Mouse (Mus musculus) hindbrain, postnatal 0 days (tissue): ENCODE results near the gene Plxna2. TPM values are rescaled to one million over a fixed set of nuclear protein-coding genes. Genes with fewer than 3 reads are reported as not detected.

Experiments used
- ATAC-seq: fragments of 200-750 bp; cut with Nextera tagmentation; 2 replicates; pipeline ENCODE4 v1.8.0; 2017; ENCODE audit warnings: mild to moderate bottlenecking, moderate TSS enrichment, moderate library complexity
- DNase-seq: peaks from one replicate; pipeline ENCODE4 v3.0.0-alpha.2; 2015; ENCODE audit warnings: low spot score
- H3K27ac ChIP-seq: fragments of 300-500 bp; sonication (generic); 2 replicates; pipeline ENCODE4 v1.5.1; 2014; ENCODE audit warnings: mild to moderate bottlenecking
- H3K27me3 ChIP-seq: fragments of 300-500 bp; sonication (generic); 2 replicates; pipeline ENCODE4 v1.6.1; 2014; ENCODE audit warnings: low read length, mixed read lengths; ENCODE audit not compliant: insufficient read depth
- H3K36me3 ChIP-seq: fragments of 300-500 bp; sonication (generic); 2 replicates; pipeline ENCODE4 v1.6.1; 2014; ENCODE audit warnings: low read length, mixed read lengths; ENCODE audit not compliant: insufficient read depth
- H3K4me1 ChIP-seq: fragments of 300-500 bp; sonication (generic); 2 replicates; pipeline ENCODE4 v1.6.1; 2014; ENCODE audit warnings: antibody characterized with exemption, low read length, mixed read lengths; ENCODE audit not compliant: insufficient read depth
- H3K4me2 ChIP-seq: fragments of 300-500 bp; sonication (generic); 2 replicates; pipeline ENCODE4 v1.6.1; 2014; ENCODE audit warnings: low read depth, mild to moderate bottlenecking, low read length, moderate library complexity, mixed read lengths
- H3K4me3 ChIP-seq: fragments of 300-500 bp; sonication (generic); 2 replicates; pipeline ENCODE4 v1.5.1; 2014; ENCODE audit warnings: low read length
- H3K9ac ChIP-seq: fragments of 300-500 bp; sonication (generic); replicated peaks from 2 replicates; pipeline ENCODE4 v1.6.1; 2014; ENCODE audit warnings: mild to moderate bottlenecking, low read length, moderate library complexity, mixed read lengths
- H3K9me3 ChIP-seq: fragments of 300-500 bp; sonication (generic); 2 replicates; pipeline ENCODE4 v1.6.1; 2016; ENCODE audit warnings: low read length, mixed read lengths
- CTCF ChIP-seq: IDR thresholded peaks from 2 replicates; pipeline ENCODE4 v1.5.1; 2016; ENCODE audit warnings: antibody characterized with exemption, control low read depth, low read depth
- WGBS: fragments of 180-500 bp; shearing (Covaris S2); extraction: QIAGEN DNeasy Blood & Tissue Kit; methylation state at CpG from one replicate; pipeline ENCODE4 v1.1.7; 2014; 5-methylcytosine and 5-hydroxymethylcytosine counted together
- polyA plus RNA-seq: library from polyadenylated mRNA; unstranded; fragments of >200 nt; fragmentation: Nextera tagmentation; extraction: Ambion mirVana; gene quantifications from 2 replicates; pipeline ENCODE4 v1.2.1, GENCODE M21; 2015
- total RNA-seq: library from RNA; depleted of rRNA; stranded (reverse); fragments of >200 nt; gene quantifications from 2 replicates; pipeline ENCODE4 v1.2.3, GENCODE M21; 2014

Gene Plxna2
- total and polyA plus RNA-seq, 2 experiments from 2014 or later, result 11.7 to 48.2 TPM

GRCm38 (mm10) chr1:194622677-194623076 lies 4.7 kb downstream of the Plxna2 start:
- Histone ChIP-seq H3K9me3 (no peaks in the 10 kb centered on the region), H3K4me2 (peak overlapping the region; percentile 93), H3K4me1 (peaks cover 28% of the 10 kb centered on the region), H3K27me3 (no peaks in the 10 kb centered on the region), H3K36me3 (no peaks in the 10 kb centered on the region), H3K9ac (peak overlapping the region; percentile 79), H3K27ac (no peak overlapping the region; the same call in 1 of the 2 replicates), H3K4me3 (peak overlapping the region; percentile 91)
- TF ChIP-seq CTCF, result no peak
- ATAC-seq, result no peak
- WGBS, result 11% methylated on average over 2 of the region's 2 CpGs
- DNase-seq, result no peak

GRCm38 (mm10) chr1:194623641-194624040 lies 5.6 kb downstream of the Plxna2 start:
- H3K27ac ChIP-seq, result no peak overlapping the region
- peak overlapping the region; percentile 91 for H3K4me3 ChIP-seq
- H3K27me3 ChIP-seq, result no peaks in the 10 kb centered on the region
- no peak for TF ChIP-seq CTCF
- 0 out of 2 replicates have a peak overlapping the region, but pooled peaks have one; percentile 13 for H3K9ac ChIP-seq
- peak overlapping the region; percentile 93 for H3K4me2 ChIP-seq
- no peaks in the 10 kb centered on the region for H3K36me3 ChIP-seq
- peaks cover 28% of the 10 kb centered on the region for H3K4me1 ChIP-seq
- no peaks in the 10 kb centered on the region for H3K9me3 ChIP-seq
- 65% methylated on average over 3 of the region's 3 CpGs for whole genome bisulfite sequencing
- DNase-seq (no peak), ATAC-seq (no peak)

GRCm38 (mm10) chr1:194624411-194624810 lies 6.4 kb downstream of the Plxna2 start:
- Histone ChIP-seq H3K27me3 (no peaks in the 10 kb centered on the region), H3K9ac (no peak overlapping the region), H3K4me1 (peaks cover 33% of the 10 kb centered on the region), H3K4me2 (peak overlapping the region; percentile 93), H3K36me3 (no peaks in the 10 kb centered on the region), H3K27ac (0 out of 2 replicates have a peak overlapping the region, but pooled peaks have one; percentile 29), H3K9me3 (no peaks in the 10 kb centered on the region), H3K4me3 (peak overlapping the region; percentile 91)
- DNase-seq, result peak; percentile 77
- WGBS, result 41% methylated on average over 2 of the region's 2 CpGs
- peak; percentile 67 for TF ChIP-seq CTCF
- ATAC-seq, result no peak

- TF ChIP-seq CTCF, result no peak
- peak overlapping the region; percentile 91 for H3K4me3 ChIP-seq
- ATAC-seq, result no peak
- H3K4me2 ChIP-seq, result peak overlapping the region; percentile 93
- no peak overlapping the region for H3K27ac ChIP-seq
- no peaks in the 10 kb centered on the region for H3K9me3 ChIP-seq
- peak; percentile 53 for DNase-seq
- no peaks in the 10 kb centered on the region for H3K27me3 ChIP-seq
- H3K4me1 ChIP-seq, result peaks cover 36% of the 10 kb centered on the region
- WGBS, result 19% methylated on average over 4 of the region's 4 CpGs
- no peaks in the 10 kb centered on the region for H3K36me3 ChIP-seq
- H3K9ac ChIP-seq, result no peak overlapping the region
These were observed 7.0 kb downstream of the Plxna2 start for GRCm38 (mm10) chr1:194624973-194625372.

- peaks cover 42% of the 10 kb centered on the region for H3K4me1 ChIP-seq
- no peak overlapping the region for H3K9ac ChIP-seq
- no peak for TF ChIP-seq CTCF
- no peak overlapping the region for H3K4me3 ChIP-seq
- H3K9me3 ChIP-seq, result no peaks in the 10 kb centered on the region
- ATAC-seq, result no peak
- H3K4me2 ChIP-seq, result peak overlapping the region; percentile 93
- no peak overlapping the region for H3K27ac ChIP-seq
- no peaks in the 10 kb centered on the region for H3K27me3 ChIP-seq
- no peak for DNase-seq
- H3K36me3 ChIP-seq, result no peaks in the 10 kb centered on the region
- WGBS, result 85% methylated on average over 2 of the region's 2 CpGs
These were observed 8.1 kb downstream of the Plxna2 start for GRCm38 (mm10) chr1:194626109-194626508.

GRCm38 (mm10) chr1:194627286-194627685 lies 9.3 kb downstream of the Plxna2 start:
- no peaks in the 10 kb centered on the region for H3K27me3 ChIP-seq
- no peak overlapping the region for H3K9ac ChIP-seq
- peaks cover 38% of the 10 kb centered on the region for H3K4me1 ChIP-seq
- no peak for ATAC-seq
- no peak for TF ChIP-seq CTCF
- no peak overlapping the region for H3K4me2 ChIP-seq
- H3K4me3 ChIP-seq, result no peak overlapping the region
- no peaks in the 10 kb centered on the region for H3K36me3 ChIP-seq
- H3K27ac ChIP-seq, result no peak overlapping the region
- DNase-seq, result no peak
- no peaks in the 10 kb centered on the region for H3K9me3 ChIP-seq

GRCm38 (mm10) chr1:194629135-194629689 lies 11.2 kb downstream of the Plxna2 start:
- peak overlapping the region; percentile 1; the same call in 1 of the 2 replicates for H3K4me2 ChIP-seq
- no peak overlapping the region for H3K9ac ChIP-seq
- TF ChIP-seq CTCF, result no peak
- H3K27ac ChIP-seq, result peak overlapping the region; percentile 33; the same call in 1 of the 2 replicates
- peak; percentile 89 for ATAC-seq
- H3K36me3 ChIP-seq, result no peaks in the 10 kb centered on the region
- WGBS, result 15% methylated on average over 2 of the region's 2 CpGs
- no peaks in the 10 kb centered on the region for H3K27me3 ChIP-seq
- no peak overlapping the region for H3K4me3 ChIP-seq
- H3K9me3 ChIP-seq, result no peaks in the 10 kb centered on the region
- H3K4me1 ChIP-seq, result peaks cover 35% of the 10 kb centered on the region
- peak; percentile 71 for DNase-seq
